Mouse (Mus musculus) erythroblast, embryonic 14.5 days (primary cell): Measurements from ENCODE around the gene Gm1673. TPM values are rescaled to one million over a fixed set of nuclear protein-coding genes. Genes with fewer than 3 reads are reported as not detected.

ENCODE experiments used
- H3K27me3 ChIP-seq: 2 replicates; pipeline ENCODE4 v1.6.1; 2012; ENCODE audit warnings: inconsistent platforms; ENCODE audit not compliant: control insufficient read depth
- H3K36me3 ChIP-seq: 2 replicates; pipeline ENCODE4 v1.6.1; 2012; ENCODE audit warnings: mild to moderate bottlenecking, inconsistent platforms; ENCODE audit not compliant: control insufficient read depth
- H3K4me1 ChIP-seq: 2 replicates; pipeline ENCODE4 v1.6.1; 2012; ENCODE audit warnings: inconsistent platforms; ENCODE audit not compliant: control insufficient read depth
- H3K4me3 ChIP-seq: replicated peaks from 2 replicates; pipeline ENCODE3; 2012; ENCODE audit warnings: moderate library complexity, mild to moderate bottlenecking, inconsistent platforms
- H3K9me3 ChIP-seq: 2 replicates; pipeline ENCODE4 v1.6.1; 2012; ENCODE audit warnings: low read length, inconsistent platforms, mixed read lengths; ENCODE audit not compliant: control insufficient read depth
- GATA1 ChIP-seq: IDR thresholded peaks from 2 replicates; pipeline ENCODE4 v1.6.1; 2012; ENCODE audit warnings: low read length, inconsistent platforms, mixed read lengths
- TAL1 ChIP-seq: IDR thresholded peaks from 3 replicates; pipeline ENCODE4 v1.6.1; 2012; ENCODE audit warnings: low read length, inconsistent platforms, mixed read lengths
- polyA plus RNA-seq: library from polyadenylated mRNA; stranded (reverse); fragments of >175 nt; gene quantifications from 2 replicates; pipeline ENCODE4 v1.2.3, GENCODE M21; 2012

Gene Gm1673
- polyA plus RNA-seq, 1 experiment, result not detected

DNA sequence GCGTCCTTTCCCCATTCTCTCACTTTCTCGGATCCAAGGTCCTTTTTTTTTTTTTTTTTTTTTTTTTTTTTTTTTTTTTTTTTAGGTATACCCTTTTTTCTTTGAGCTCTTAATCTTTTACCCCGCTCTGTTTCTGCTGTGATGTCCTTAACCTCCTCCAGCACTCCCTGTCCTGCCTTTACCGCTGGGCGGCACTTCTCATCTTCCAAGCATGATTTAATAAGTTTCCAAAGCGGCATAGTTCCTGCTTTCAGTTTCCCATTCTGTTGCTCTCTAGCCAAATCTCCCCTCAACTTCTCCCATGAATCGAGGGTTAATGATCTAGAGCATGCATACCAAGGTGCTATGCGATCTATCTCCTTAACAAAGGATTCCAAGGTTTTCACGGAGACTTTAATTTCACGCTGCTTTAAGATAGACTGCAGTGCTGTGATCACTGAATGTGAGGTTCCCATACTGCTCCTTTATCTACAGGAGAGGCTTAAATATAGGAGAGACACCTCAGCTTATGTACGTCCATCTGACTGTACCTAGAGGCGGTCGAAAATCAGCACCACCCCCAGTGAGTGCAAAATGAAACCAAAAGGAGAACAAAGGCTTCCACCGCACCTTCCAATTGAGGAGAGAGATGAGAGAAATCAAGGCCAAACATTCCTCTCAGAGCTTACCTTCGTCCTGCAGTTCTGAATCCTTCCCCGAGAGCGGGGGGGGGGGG, 29.6 kb upstream of the Gm1673 start:
- H3K4me3 ChIP-seq, result no peak overlapping the region
- H3K27me3 ChIP-seq, result no peaks in the 10 kb centered on the region
- no peak for TF ChIP-seq TAL1
- no peak for TF ChIP-seq GATA1
- H3K9me3 ChIP-seq, result peaks cover 23% of the 10 kb centered on the region
- no peaks in the 10 kb centered on the region for H3K36me3 ChIP-seq
- no peaks in the 10 kb centered on the region for H3K4me1 ChIP-seq

GRCm38 (mm10) chr5:33954354-33954753, 28.9 kb upstream of the Gm1673 start:
- no peak for TF ChIP-seq TAL1
- TF ChIP-seq GATA1, result no peak
- H3K27me3 ChIP-seq, result no peaks in the 10 kb centered on the region
- H3K36me3 ChIP-seq, result no peaks in the 10 kb centered on the region
- no peak overlapping the region for H3K4me3 ChIP-seq
- no peaks in the 10 kb centered on the region for H3K4me1 ChIP-seq
- peaks cover 23% of the 10 kb centered on the region for H3K9me3 ChIP-seq

DNA sequence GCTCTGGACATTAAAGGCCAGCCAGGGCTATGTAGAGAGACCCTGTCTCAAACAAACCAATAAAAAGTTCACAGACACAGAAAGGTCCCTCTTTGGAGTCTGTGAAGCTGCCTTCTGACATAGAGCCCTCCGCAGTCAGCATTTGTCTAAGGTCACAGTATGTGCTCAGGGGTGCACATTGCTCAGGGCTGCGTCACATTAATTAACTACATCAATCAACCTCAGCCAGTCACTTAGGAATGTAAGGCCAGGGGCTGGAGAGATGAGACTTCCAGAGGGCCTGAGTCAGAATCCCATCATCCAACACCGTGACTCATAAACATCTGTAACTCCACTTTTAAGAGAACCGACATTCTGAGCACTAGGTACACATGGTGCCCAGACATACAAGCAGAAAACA, 27.4 kb upstream of the Gm1673 start:
- peaks cover 25% of the 10 kb centered on the region for H3K9me3 ChIP-seq

DNA sequence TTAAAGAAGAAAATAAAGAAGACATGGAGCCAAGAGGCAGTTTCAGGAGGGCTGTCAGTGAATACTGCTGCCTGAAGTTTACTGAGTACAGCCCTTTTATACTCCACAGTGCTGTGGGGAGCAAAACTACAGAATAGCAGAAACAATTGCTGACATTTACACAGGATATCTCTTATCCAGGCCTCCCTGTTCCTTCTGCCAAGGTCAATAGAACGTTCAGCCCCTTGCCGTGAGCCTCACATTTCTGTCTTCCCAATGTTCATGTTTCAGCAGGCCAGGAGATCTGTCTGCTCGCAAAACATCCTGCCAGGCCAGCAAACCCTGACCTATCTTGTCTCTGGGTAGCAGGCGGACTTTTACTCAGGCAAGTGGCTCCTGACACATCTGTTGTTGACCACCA, 23.9 kb upstream of the Gm1673 start:
- Histone ChIP-seq H3K4me3 (no peak overlapping the region), H3K36me3 (no peaks in the 10 kb centered on the region), H3K27me3 (no peaks in the 10 kb centered on the region), H3K4me1 (no peaks in the 10 kb centered on the region), H3K9me3 (peaks cover 11% of the 10 kb centered on the region)
- TF ChIP-seq GATA1 (no peak), TAL1 (no peak)

More for the DNA sequence above, 27.4 kb upstream of the Gm1673 start:
- no peaks in the 10 kb centered on the region for H3K4me1 ChIP-seq
- H3K36me3 ChIP-seq, result no peaks in the 10 kb centered on the region
- H3K27me3 ChIP-seq, result no peaks in the 10 kb centered on the region
- H3K4me3 ChIP-seq, result no peak overlapping the region
- TF ChIP-seq TAL1 (no peak), GATA1 (no peak)

- H3K27me3 ChIP-seq, result peaks cover 3% of the 10 kb centered on the region; the same call in 1 of the 2 replicates
- TF ChIP-seq GATA1 (no peak), TAL1 (no peak)
These were observed 8.5 kb upstream of the Gm1673 start for GRCm38 (mm10) chr5:33974736-33975135.

GRCm38 (mm10) chr5:33976267-33976666, 7.0 kb upstream of the Gm1673 start:
- Histone ChIP-seq H3K36me3 (no peaks in the 10 kb centered on the region), H3K27me3 (peaks cover 3% of the 10 kb centered on the region; the same call in 1 of the 2 replicates), H3K9me3 (no peaks in the 10 kb centered on the region), H3K4me1 (no peaks in the 10 kb centered on the region), H3K4me3 (no peak overlapping the region)
- TF ChIP-seq GATA1, result no peak
- no peak for TF ChIP-seq TAL1

More at GRCm38 (mm10) chr5:33974736-33975135, 8.5 kb upstream of the Gm1673 start:
- H3K4me1 ChIP-seq, result no peaks in the 10 kb centered on the region
- H3K9me3 ChIP-seq, result no peaks in the 10 kb centered on the region
- H3K4me3 ChIP-seq, result no peak overlapping the region
- H3K36me3 ChIP-seq, result no peaks in the 10 kb centered on the region

- Histone ChIP-seq H3K27me3 (peaks cover 51% of the 10 kb centered on the region), H3K4me3 (peak overlapping the region; percentile 52), H3K4me1 (peaks cover 6% of the 10 kb centered on the region), H3K36me3 (no peaks in the 10 kb centered on the region), H3K9me3 (no peaks in the 10 kb centered on the region)
- TF ChIP-seq GATA1 (no peak), TAL1 (no peak)
These were observed 438 bp upstream of the Gm1673 start for GRCm38 (mm10) chr5:33982731-33983259.

DNA sequence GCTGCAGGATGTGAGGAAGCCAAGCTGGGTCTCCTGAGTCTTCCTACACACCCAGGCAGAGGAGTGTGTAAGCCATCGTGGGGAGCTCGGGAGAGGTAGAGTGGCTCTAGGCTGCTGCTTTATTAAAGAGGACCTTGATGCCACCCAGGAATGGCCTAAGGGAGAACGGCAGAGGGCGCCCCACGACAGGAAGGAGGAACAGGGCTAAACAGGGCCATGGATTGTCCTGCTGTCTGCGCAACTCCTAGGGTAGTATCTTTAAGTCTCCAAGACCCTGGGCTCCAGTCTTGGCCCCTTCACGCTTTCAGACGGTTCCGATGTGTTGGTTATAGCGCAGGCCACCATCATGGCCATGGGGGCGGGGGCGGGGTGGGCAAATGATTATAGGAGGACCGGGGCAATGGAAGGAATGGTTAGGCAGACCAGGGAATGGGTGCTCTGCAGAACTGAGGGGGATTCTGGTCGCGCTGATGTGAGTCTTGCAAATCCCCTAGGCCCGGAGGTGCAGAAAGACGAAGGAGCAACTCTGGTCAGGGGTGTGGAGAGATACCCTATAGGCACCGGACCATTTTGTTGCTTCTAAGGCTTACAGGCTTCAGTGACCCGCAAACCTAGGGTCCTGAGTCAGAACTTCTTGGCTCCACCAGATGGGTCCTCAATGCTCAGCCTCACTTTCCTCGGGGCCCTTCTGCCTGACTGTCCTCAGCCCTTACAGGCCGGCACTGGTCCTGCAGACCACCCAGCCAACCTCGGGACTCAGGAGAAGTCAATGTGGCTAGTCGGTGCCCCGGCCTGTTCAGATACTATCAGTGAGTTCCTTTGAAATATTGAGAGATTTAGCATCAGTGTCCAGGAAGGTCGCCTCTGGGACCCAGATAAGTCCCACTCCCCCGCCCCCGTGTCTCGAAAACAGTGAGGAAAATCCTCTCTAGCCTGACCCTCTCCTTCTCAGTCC, 11.7 kb downstream of the Gm1673 start:
- H3K36me3 ChIP-seq, result no peaks in the 10 kb centered on the region
- H3K4me1 ChIP-seq, result no peaks in the 10 kb centered on the region
- peaks cover 3% of the 10 kb centered on the region; the same call in 1 of the 2 replicates for H3K9me3 ChIP-seq
- no peak overlapping the region for H3K4me3 ChIP-seq
- TF ChIP-seq GATA1 (no peak), TAL1 (no peak)
- peaks cover 64% of the 10 kb centered on the region for H3K27me3 ChIP-seq
